Mouse (Mus musculus): ENCODE data around the gene Ywhab. TPM values are rescaled to one million over a fixed set of nuclear protein-coding genes. Genes with fewer than 3 reads are reported as not detected.

Ywhab gene
- polyA plus RNA-seq, 1 experiment: 40.5 TPM

DNA sequence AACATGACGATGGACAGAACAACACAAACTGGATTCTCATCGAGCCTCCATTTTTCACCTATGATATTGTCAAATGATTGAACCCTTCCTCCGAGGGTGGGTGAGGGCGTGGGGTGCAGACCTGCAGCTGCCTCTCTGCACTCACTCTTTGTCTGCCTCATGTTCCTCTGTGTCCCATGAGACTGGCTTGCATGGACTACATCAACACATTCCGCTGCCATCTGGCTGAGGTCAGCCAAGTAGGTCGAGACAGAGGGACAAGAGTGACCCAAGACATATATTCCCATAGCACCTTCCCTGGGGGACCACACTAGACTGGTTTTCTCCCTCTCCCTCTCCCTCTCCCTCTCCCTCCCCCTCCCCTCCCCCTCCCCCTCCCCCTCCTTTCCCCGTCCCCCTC is 18.3 kb upstream of the Ywhab start:
- Histone ChIP-seq H3K36me3 (replicated peaks; ENCODE audit: low read length) (no peaks in the 10 kb centered on the region), H3K9me3 (no peaks in the 10 kb centered on the region), H3K27me3 (replicated peaks) (peaks cover 7% of the 10 kb centered on the region), H3K4me3 (replicated peaks) (peak overlapping the region; percentile 28), H3K4me1 (no peaks in the 10 kb centered on the region)
- no peak for TF ChIP-seq FLI1 (IDR thresholded peaks at IDR 0.05; ENCODE audit: low read length)
- no peak for TF ChIP-seq GATA1 (IDR thresholded peaks at IDR 0.05; ENCODE audit: borderline replicate concordance, low read length)

DNA sequence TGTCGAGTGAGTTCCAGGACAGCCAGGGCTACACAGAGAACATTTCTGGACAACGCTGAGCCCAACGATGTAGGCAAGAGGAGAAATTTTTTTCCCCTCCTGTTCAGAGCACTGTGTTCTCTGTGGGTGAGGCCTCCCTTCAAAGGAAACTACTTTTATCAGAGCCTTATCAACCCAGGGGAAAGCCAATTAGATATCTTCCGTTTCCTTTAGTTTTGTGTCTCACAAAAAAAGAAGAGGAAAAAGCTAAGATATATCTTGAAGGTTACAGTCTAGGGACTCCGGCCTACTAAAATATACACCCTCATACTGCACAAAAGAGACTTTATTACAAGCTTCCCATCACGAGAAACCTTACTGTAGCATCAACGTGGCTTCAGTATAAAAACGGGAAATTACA is 7.5 kb upstream of the Ywhab start:
- no peak overlapping the region for H3K4me3 ChIP-seq (replicated peaks)
- peaks cover 5% of the 10 kb centered on the region for H3K9me3 ChIP-seq
- no peaks in the 10 kb centered on the region for H3K36me3 ChIP-seq (replicated peaks; ENCODE audit: low read length)
- TF ChIP-seq FLI1 (IDR thresholded peaks at IDR 0.05; ENCODE audit: low read length): no peak
- no peak for TF ChIP-seq GATA1 (IDR thresholded peaks at IDR 0.05; ENCODE audit: borderline replicate concordance, low read length)
- peaks cover 40% of the 10 kb centered on the region for H3K4me1 ChIP-seq
- peaks cover 2% of the 10 kb centered on the region for H3K27me3 ChIP-seq (replicated peaks)

DNA sequence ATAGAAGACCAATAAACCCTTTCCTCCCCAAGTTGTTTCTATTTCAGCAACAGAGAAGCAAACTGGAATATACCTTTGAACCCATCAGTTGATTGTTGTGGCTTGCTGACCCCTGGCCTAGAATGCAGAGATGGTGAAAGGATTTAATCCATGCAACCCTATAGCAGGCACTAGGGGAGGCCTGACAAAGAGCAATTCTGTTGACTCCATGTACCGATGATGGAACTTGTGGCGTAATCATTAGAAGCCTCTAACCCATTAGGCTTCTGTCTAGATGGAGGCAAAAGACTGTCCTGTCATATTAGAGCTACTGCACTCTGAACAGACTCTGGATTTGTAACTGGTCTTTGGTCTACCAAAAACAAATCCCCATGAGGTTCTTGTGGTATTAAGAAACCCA is 1.9 kb upstream of the Ywhab start:
- TF ChIP-seq FLI1 (IDR thresholded peaks at IDR 0.05; ENCODE audit: low read length): no peak
- TF ChIP-seq GATA1 (IDR thresholded peaks at IDR 0.05; ENCODE audit: borderline replicate concordance, low read length): no peak
- Histone ChIP-seq H3K4me1 (peaks cover 55% of the 10 kb centered on the region), H3K27me3 (replicated peaks) (no peaks in the 10 kb centered on the region), H3K36me3 (replicated peaks; ENCODE audit: low read length) (peaks cover 13% of the 10 kb centered on the region), H3K9me3 (no peaks in the 10 kb centered on the region; the same call in 1 of the 2 replicates), H3K4me3 (replicated peaks) (no peak overlapping the region)

DNA sequence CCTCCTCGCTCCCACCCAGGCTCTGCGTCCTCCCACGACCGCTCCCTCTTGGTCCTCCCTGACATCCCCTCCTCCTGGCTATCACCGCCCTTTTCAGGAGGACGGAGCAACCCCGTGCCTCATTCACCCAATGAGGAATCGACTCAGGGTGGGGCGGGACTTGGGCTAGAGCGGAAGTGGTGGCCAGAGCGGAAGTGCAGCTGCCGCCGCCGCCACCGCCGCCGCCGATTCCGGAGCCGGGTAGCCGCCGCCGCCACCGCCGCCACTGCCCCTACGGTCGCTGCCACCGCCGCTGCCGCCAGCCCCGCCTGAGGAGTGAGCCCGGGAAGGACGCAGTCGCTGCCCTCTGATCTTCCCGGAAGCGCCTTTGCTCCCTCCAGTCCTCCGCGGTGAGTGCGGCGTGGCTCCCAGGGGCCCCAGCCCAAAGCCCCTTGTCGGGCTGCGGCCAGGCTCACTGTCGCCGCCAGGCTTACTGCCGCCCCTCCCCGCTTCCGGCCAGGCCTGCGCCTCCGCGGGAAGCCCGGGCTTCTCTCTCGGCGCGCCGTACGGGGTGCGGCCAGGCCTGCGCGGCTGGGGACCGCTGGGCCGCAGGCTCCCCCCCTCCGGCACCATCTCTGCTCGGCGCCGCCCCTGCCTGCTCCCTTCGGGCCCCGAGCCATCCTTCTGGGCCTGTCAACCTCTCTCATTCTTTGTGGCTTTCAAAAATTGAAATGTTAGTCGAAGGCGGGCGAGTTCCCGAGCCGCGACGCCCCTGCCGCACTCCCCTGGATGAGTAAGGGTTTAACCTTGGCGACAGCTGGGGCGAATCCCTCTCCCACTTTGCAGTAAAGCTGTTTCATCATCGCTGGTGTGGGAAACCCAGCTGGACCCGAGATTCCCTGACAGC is 460 bp downstream of the Ywhab start:
- Histone ChIP-seq H3K36me3 (replicated peaks; ENCODE audit: low read length) (peaks cover 28% of the 10 kb centered on the region), H3K27me3 (replicated peaks) (no peaks in the 10 kb centered on the region), H3K4me1 (peaks cover 56% of the 10 kb centered on the region), H3K4me3 (replicated peaks) (peak overlapping the region; percentile 99), H3K9me3 (no peaks in the 10 kb centered on the region; the same call in 1 of the 2 replicates)
- TF ChIP-seq FLI1 (IDR thresholded peaks at IDR 0.05; ENCODE audit: low read length) (0 out of 2 replicates have a peak, but pooled peaks have one; percentile 10), GATA1 (IDR thresholded peaks at IDR 0.05; ENCODE audit: borderline replicate concordance, low read length) (no peak)

DNA sequence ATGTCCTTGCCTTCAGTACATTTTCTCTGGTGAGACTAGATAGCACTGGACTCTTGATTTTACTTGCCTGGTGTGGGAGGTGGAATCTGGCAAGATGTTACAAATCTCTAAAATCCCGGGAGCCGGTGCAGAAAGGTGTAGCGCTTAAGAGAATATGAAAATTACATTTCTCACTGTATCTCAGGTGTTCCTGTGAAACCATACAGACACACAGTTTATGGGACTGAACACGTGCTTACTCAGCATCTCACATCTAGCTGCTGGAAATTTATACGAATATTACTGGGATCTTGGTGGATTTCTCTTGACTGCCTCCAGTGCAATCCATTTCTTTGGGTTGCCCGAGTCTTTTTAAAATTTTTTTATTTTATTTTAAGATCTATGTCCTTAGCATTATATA is 1.5 kb downstream of the Ywhab start:
- H3K4me1 ChIP-seq: peaks cover 65% of the 10 kb centered on the region
- H3K27me3 ChIP-seq (replicated peaks): no peaks in the 10 kb centered on the region
- H3K9me3 ChIP-seq: no peaks in the 10 kb centered on the region; the same call in 1 of the 2 replicates
- TF ChIP-seq GATA1 (IDR thresholded peaks at IDR 0.05; ENCODE audit: borderline replicate concordance, low read length): no peak
- TF ChIP-seq FLI1 (IDR thresholded peaks at IDR 0.05; ENCODE audit: low read length): no peak
- peaks cover 30% of the 10 kb centered on the region for H3K36me3 ChIP-seq (replicated peaks; ENCODE audit: low read length)
- peak overlapping the region; percentile 99 for H3K4me3 ChIP-seq (replicated peaks)

DNA sequence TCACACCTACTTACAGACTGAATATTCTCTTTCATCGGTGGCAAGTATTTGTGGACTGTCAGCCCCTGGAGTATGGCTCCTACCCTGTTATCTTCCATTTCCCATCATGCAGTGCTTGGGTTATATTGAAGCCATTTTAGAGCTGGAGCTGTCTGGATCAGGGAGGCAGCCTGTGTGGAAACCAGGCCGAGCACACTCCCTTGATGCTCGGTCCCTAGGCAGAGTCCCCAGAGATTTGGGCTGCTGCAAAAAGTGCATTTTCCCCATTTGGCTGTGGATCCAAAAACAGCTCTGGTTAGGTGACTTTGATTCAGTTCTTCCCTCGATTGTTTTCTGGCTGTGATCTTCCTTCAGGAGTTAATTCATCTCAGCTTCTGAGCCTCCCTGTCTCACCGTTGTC is 2.1 kb downstream of the Ywhab start:
- H3K4me3 ChIP-seq (replicated peaks): peak overlapping the region; percentile 56

DNA sequence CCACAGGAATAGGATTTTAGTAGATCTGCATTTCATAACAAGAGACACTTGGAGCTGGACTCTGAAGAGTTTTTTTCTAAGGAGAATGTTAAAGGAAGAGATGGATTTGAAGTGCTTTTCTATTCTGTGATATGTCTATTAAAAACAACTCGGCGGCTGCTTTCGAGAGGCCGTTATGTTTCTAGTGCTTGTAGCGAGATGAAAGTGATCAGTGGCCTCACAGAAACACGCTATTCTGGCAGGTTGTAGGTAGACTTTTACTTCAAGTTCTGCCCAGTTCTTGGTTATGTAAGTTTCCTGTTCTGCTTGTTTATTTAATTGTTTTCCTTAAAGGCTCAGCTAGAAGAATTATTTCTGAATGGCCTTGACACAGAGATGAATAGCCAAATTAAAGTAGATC is 4.2 kb downstream of the Ywhab start:
- H3K4me1 ChIP-seq: peaks cover 90% of the 10 kb centered on the region
- no peaks in the 10 kb centered on the region for H3K27me3 ChIP-seq (replicated peaks)
- H3K36me3 ChIP-seq (replicated peaks; ENCODE audit: low read length): peaks cover 51% of the 10 kb centered on the region
- no peaks in the 10 kb centered on the region for H3K9me3 ChIP-seq
- TF ChIP-seq FLI1 (IDR thresholded peaks at IDR 0.05; ENCODE audit: low read length) (no peak), GATA1 (IDR thresholded peaks at IDR 0.05; ENCODE audit: borderline replicate concordance, low read length) (no peak)
- H3K4me3 ChIP-seq (replicated peaks): no peak overlapping the region

More for the DNA sequence above, 2.1 kb downstream of the Ywhab start:
- peaks cover 71% of the 10 kb centered on the region for H3K4me1 ChIP-seq
- no peaks in the 10 kb centered on the region for H3K27me3 ChIP-seq (replicated peaks)
- TF ChIP-seq GATA1 (IDR thresholded peaks at IDR 0.05; ENCODE audit: borderline replicate concordance, low read length) (no peak), FLI1 (IDR thresholded peaks at IDR 0.05; ENCODE audit: low read length) (no peak)
- H3K9me3 ChIP-seq: no peaks in the 10 kb centered on the region; the same call in 1 of the 2 replicates
- H3K36me3 ChIP-seq (replicated peaks; ENCODE audit: low read length): peaks cover 36% of the 10 kb centered on the region

DNA sequence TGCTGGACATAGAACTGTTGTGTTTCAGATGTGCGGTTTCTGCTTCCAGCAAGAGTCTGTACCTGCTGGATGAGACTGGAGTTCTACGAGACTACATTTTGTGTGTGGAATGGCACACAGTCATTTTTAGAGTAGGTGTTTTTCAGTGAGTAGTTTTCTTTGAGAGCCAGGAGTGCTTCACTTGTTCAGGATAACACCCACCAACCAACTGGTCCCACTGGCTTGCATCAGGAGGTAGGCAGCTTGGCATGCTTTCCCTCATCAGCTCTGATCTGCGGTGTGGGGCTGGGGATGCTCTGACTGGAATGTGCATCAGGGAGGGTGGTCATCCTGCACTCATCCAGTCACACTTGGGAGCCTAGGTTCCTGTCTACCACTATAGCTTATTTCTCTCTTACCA is 7.9 kb downstream of the Ywhab start:
- Histone ChIP-seq H3K27me3 (replicated peaks) (no peaks in the 10 kb centered on the region), H3K36me3 (replicated peaks; ENCODE audit: low read length) (peaks cover 62% of the 10 kb centered on the region), H3K4me3 (replicated peaks) (peak overlapping the region; percentile 54), H3K9me3 (no peaks in the 10 kb centered on the region), H3K4me1 (peaks cover 100% of the 10 kb centered on the region)
- no peak for TF ChIP-seq GATA1 (IDR thresholded peaks at IDR 0.05; ENCODE audit: borderline replicate concordance, low read length)
- no peak for TF ChIP-seq FLI1 (IDR thresholded peaks at IDR 0.05; ENCODE audit: low read length)

DNA sequence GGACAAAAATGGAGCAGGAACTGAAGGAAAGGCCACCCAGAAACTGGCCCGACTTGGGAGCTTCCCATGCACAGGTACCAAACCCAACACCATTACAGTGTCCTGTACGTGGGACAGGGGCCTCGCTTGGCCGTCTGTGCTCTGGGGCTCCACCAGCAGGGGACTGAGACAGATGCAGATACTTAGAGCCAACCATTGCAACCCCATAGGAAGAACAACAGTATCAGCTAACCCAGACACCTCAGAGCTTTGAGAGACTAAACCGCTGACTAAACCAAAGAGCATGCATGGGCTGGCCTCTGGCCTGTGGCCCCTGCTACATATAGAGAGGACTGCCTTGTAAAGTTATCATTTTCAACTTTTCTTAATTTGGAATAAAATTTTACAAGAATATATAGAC is 9.7 kb downstream of the Ywhab start:
- no peak overlapping the region for H3K4me3 ChIP-seq (replicated peaks)
- no peaks in the 10 kb centered on the region for H3K9me3 ChIP-seq
- TF ChIP-seq GATA1 (IDR thresholded peaks at IDR 0.05; ENCODE audit: borderline replicate concordance, low read length) (no peak), FLI1 (IDR thresholded peaks at IDR 0.05; ENCODE audit: low read length) (no peak)
- H3K27me3 ChIP-seq (replicated peaks): no peaks in the 10 kb centered on the region
- H3K36me3 ChIP-seq (replicated peaks; ENCODE audit: low read length): peaks cover 52% of the 10 kb centered on the region
- H3K4me1 ChIP-seq: peaks cover 98% of the 10 kb centered on the region

DNA sequence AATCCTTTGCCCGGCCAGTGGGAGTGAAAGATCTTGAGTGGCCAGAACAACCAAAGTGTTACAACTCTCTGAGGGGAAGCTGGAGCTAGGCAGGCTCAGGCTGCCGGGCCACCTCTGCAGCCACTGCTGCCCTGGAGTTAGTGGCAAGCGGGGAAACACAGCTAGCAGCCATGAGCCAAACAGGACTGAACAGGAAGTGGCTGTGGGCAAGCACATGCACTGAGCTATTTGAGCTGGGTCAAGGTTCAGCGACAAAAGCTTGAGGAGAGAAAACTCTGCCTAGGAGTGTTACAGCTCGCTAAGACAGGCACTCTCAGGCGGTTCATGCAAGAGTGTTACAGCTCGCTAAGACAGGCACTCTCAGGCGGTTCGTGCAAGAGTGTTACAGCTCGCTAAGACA is 12.2 kb downstream of the Ywhab start:
- Histone ChIP-seq H3K36me3 (replicated peaks; ENCODE audit: low read length) (peaks cover 61% of the 10 kb centered on the region), H3K9me3 (no peaks in the 10 kb centered on the region), H3K27me3 (replicated peaks) (no peaks in the 10 kb centered on the region), H3K4me1 (peaks cover 98% of the 10 kb centered on the region), H3K4me3 (replicated peaks) (peak overlapping the region; percentile 73)
- TF ChIP-seq GATA1 (IDR thresholded peaks at IDR 0.05; ENCODE audit: borderline replicate concordance, low read length): no peak
- TF ChIP-seq FLI1 (IDR thresholded peaks at IDR 0.05; ENCODE audit: low read length): no peak
